Mouse (Mus musculus) adrenal gland, postnatal 10 days (tissue): Measurements from ENCODE around the gene Serpinb6b. TPM values are rescaled to one million over a fixed set of nuclear protein-coding genes. Genes with fewer than 3 reads are reported as not detected.
"Not testable (repeated sequence)": the region's sequence is repeated elsewhere in the genome, so short reads cannot be mapped to it uniquely, and the experiment has no call there.

ENCODE experiments used
- DNase-seq: peaks from one replicate; pipeline ENCODE4 v3.0.0; 2021; ENCODE audit warnings: mixed read lengths
- long read RNA-seq, 2 experiments: library from polyadenylated mRNA; stranded (forward); transcript quantifications; one replicate each; pipeline ENCODE4 v2.0.0; 2021
- total RNA-seq, 2 experiments: library from RNA; stranded (reverse); gene quantifications; 2 replicates each; pipeline ENCODE4 v1.2.3; 2021

Serpinb6b gene
- 10 to 100 TPM; 20.1 to 32.0 TPM for total RNA-seq
- long read RNA-seq, experiment 1, transcript Serpinb6b-202 (7 exons, 2,193 nt): major isoform, 29 of 34 reads
- long read RNA-seq, experiment 1, partial matches to known transcripts: 0 of 34 reads
- long read RNA-seq, experiment 1, other reads (novel, unspliced or antisense): 3 of 34 reads
- long read RNA-seq, experiment 2, transcript Serpinb6b-202 (7 exons, 2,193 nt): major isoform, 15 of 16 reads
- long read RNA-seq, experiment 2, partial matches to known transcripts: 1 of 16 reads
- long read RNA-seq, experiment 2, other reads (novel, unspliced or antisense): 0 of 16 reads

DNA sequence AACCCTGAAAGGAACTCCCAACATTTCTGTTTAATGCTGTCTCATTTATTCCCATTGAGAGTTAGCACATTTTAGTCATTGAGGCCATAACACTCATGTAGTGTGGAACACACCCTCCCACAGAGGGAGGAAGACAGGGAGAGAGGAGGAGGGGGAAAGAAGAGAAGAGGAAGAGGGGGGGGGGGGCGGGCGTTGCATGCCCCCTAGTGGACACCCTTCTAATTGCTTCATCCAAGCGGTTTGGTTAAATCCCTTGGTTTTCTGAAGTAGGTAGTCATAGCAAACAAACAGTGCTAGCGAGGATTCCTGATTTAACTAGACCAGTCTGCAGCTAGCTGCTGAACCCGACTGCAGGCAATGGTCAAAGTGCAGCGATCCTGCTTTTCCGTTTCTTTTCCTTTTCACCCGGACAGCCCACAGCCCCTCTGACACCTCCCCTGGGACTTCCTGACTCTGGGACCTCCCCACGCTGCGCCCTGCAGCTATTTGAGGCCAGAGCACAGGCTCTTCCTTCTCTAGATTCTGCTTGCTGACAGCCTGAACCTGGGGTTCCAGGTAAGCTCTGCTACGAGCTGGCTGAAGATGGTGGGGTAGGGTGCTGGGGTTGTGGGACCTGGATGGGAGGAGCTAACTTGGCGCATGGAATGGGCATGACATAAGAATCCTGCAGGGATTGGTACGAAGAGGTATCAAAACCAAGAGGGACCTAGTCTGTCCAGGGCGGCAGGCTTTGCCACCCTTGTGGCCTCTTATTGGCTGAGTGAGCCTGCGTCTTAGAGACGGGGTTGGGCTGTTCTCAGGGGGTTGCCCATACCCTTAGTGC, at the start of gene Serpinb6b:
Serpinb6b (plus strand) TSS at position 221 of the 823 bp plus-strand sequence.
- DNase-seq: peak; percentile 59

GRCm38 (mm10) chr13:32922622-32923021, 42.4 kb upstream of the Serpinb6b start:
- no peak for DNase-seq

- DNase-seq: no peak
These were observed 40.2 kb upstream of the Serpinb6b start for GRCm38 (mm10) chr13:32924578-32925360.

DNA sequence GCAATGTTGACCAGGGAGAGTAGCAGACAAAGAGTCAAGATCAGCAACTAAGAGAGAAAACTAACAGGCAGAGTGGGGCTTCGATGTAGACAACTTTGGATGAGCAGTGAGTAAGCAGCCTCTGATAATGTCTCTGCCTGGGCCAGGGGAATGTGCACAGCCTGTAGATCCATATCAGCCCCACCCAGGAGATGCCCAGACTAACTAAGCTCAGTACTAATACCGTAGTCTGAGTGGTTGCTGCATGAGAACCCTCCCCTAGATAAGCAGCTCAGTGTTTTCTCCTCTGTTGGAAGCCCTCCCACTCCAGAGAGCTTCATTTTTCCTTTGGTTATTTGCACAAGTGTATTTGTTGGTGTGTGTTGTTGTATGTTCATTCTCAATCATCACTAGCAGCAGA, 38.3 kb upstream of the Serpinb6b start:
- no peak for DNase-seq

DNA sequence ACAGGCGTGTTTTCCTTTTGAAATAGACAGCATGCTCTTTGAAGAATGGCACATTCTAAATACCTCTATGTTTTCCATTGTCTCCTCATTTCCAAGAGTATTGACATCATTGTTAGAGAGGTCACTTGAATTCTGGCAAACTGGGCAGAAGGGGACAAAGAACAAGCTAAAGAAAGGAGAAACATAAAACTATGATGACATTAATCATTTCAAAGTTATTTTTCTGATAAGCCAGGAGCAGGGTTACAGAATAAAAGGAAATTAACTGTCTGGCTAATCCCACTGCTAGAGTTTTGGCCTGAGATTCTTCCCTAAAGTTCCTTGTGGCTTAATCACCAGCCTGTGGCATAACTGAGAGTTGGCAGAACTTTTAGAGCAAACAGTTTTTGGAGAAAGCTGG, 37.8 kb upstream of the Serpinb6b start:
- no peak for DNase-seq

DNA sequence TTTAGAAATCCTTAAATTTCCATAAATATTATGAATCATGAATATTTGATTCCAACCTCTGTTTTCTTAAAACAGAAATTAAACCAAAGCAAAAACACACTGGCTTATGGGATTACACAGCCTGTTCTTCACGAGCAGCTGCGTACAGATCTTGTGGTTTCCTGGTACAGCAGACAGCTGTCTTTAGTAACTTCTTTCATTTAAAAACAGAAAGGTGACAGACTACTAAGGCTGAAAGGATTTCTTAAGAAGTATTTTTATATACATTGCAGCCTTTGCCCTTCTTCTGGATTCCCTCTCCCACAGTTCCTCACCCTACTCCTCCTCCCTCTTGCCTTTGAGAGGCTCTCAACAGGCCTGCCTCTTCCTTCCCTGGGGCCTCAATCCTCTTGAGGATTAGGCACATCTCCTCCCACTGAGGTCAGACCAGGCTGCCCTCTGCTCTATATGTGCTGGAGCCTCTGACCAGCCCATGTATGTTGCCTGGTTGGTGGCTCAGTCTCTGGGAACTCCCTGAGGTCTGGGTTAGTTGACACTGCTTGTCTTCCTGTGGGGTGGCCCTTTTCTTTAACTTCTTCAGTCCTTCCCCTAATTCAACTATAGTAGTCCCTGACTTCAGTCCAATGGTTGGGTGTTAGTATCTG, 35.8 kb upstream of the Serpinb6b start:
- no peak for DNase-seq

- no peak for DNase-seq
These were observed 30.2 kb upstream of the Serpinb6b start for GRCm38 (mm10) chr13:32934706-32935381.

- not testable (repeated sequence) for DNase-seq
These were observed 26.7 kb upstream of the Serpinb6b start for GRCm38 (mm10) chr13:32938275-32938674.

DNA sequence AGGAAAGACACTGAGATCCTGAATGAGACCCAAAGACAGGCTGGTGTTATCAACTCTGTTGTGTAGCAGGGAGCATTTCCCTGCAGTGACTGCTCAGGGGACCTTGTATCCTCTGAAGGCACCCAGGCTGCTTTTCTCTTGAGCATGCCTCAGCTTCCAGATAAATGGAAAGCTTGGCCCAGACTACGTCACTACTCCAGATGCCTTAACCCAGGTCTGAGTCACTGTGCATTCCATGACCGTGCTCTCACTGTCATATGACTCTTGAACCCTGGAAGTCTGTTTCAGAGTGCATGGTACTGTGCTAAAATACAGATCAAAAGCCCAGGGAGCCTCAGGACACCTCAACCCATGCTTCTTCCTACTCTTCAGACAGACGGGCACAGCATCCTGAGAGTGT, 25.8 kb upstream of the Serpinb6b start:
- not testable (repeated sequence) for DNase-seq

- DNase-seq: no peak
These were observed 8.5 kb upstream of the Serpinb6b start for GRCm38 (mm10) chr13:32956537-32956936.

GRCm38 (mm10) chr13:32957917-32958316, 7.1 kb upstream of the Serpinb6b start:
- peak; percentile 6 for DNase-seq

GRCm38 (mm10) chr13:32958521-32958920, 6.5 kb upstream of the Serpinb6b start:
- peak; percentile 53 for DNase-seq

GRCm38 (mm10) chr13:32963990-32964753, 837 bp upstream of the Serpinb6b start:
- DNase-seq: no peak

DNA sequence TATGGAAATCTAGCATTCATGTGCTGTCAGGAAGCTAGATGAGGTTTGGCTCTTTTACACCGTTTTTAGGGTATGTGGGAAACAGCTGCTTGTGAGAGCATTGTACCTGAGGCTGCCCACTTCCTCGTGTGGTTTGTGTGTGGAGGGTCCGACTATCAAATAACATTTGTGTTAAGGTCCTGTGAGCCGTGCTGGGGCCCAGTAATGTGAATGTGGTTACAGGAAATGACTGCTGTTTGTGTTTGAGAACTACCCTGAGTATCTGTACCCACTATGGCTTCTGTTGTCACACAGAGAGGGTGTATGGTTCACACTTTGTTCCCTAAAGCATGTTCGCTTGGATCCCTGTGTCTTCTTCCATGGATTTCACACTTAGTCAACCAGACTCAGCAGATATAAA, 1.1 kb downstream of the Serpinb6b start:
- peak; percentile 10 for DNase-seq

DNA sequence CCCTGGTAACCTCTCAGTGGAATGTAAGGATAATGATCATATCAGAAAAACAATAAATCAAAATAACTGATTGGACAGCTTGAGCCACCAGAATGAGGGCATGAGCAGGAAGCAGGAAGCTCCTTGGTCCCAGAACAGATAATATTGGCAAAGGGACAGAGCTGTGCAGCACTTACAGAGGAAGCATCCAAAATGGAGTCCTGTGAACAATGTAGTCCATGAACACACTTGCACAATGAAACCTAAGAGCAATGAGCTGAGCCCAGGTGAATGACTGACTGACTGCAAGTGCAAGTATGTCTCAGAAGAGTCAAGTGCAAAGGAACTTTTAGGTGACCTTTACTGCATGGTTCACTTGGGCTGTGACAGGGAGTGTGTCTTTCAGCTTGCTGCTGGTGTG, 2.2 kb downstream of the Serpinb6b start:
- DNase-seq: no peak

- DNase-seq: no peak
These were observed 3.5 kb downstream of the Serpinb6b start for GRCm38 (mm10) chr13:32968353-32968984.

DNA sequence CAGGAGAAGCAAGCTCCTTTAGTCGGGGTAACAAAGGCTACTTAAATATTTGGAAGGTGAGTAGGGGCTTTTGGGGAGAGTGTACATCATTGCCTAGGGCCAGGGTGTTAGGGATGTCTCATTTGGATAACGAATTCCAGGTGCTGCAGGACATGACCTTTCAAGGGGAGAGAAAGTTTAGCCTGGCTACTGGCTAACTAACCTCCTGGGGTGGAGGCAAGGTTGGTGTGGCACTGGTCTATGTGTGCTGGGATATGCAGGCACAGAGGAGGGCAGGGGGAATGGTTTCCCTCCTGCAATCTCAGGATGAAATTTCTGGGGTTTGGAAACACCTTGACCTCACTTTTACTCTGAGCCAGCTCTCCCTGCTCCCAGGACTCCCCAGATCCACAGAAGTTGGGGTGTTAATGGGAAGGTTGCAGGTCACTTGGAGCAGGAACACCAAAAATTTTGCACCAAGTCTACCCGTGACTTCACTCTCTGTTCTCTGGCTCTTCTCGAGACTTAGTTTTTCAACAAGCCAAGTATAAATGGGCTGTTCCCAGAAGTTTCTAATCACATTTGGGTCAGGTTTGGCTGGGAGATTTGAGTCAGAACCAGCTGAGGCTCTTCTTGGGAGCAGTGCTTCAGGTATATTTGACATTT, 4.1 kb downstream of the Serpinb6b start:
- no peak for DNase-seq

GRCm38 (mm10) chr13:32969641-32970040, 4.6 kb downstream of the Serpinb6b start:
- no peak for DNase-seq

GRCm38 (mm10) chr13:32970776-32971175, 5.8 kb downstream of the Serpinb6b start:
- no peak for DNase-seq

GRCm38 (mm10) chr13:32974268-32974667, 9.3 kb downstream of the Serpinb6b start:
- no peak for DNase-seq
